Mouse (Mus musculus) right cerebral cortex, postnatal 10 days (tissue): ENCODE measurements around the gene Slc52a3.
A peak's percentile ranks its signal among the peaks of the same experiment; 100 is the strongest.

Experiments
- DNase-seq, 2 experiments: peaks; one replicate each; pipeline ENCODE4 v3.0.0; 2021; ENCODE audit warnings: low spot score in 2 of 2

The Slc52a3 gene

GRCm38 (mm10) chr2:152048003-152048980 is 52.0 kb downstream of the Slc52a3 start:
- peak in 1 of 2 experiments; percentile 34 for DNase-seq

DNA sequence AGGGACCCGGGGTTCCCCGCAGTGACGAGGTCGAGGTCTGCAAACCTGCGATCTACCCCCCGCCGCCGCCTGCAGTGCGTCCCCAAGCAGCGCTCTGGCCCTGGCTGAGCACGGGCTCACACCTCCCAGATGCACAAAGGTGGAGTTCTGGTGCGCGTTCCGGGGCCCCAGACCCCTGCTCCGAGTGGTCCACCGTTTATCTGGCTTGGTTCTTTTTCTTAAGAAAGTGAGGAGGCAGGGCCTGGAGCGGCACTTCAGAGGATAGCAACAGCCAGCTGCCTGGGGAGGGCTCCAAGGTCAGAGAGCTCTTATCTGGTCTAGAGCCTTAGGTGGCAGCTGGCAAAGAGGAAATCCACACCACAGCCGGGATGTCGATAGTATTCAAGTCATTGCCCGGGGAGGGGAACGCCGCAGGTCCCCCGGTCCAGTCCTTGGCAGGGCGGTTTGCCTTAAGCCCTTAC is 52.7 kb downstream of the Slc52a3 start:
- no peak for DNase-seq

DNA sequence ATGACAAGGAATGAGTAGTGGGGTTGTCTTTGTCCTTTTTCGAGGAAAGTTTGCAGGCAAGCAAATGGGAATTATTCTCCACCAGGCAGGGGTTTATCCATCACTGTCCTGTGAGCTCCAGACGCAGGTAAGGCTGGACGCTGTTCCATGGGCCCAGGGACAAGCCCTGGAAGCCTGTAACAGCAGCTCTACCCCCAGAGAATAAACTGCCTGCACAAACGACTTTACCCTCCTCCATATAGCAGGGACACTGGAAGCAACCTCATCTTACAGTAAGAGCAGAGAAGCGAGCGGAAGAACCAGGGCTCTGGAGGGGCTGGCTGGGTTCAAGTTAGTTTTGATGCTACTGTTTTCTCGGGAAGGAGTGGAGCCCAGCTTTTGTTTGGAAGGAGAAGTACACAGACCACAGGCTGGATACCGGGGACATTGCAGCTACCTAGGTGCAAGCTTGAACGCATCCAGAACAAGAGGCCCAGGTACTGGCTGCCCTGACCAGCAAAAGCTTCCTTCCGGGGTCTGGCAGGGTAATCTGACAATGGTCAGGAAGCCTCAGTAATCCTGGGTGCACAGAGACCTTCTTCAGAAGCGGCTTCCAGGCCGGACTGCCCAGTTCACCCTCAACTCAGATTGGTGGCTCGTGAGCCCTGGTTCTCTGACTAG is 53.4 kb downstream of the Slc52a3 start:
- no peak for DNase-seq

DNA sequence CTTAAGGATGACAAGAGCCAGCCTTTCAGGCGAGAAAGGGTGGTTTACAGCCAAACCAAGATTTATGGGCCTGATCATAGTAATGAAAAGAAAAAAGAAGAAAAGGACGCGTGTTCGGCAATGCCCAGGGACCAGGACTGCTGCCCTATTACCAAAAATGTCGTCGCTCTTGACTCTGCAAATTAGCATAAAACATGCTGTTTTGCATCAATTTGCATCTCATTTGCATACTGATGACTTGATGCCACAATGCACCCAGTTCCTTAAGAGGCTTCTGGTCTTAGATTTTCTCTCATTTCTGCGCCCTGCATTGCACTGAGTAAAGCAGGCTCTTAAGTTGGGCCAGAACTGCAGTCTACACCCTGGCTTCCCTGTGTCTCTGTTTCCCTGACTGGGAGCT is 54.0 kb downstream of the Slc52a3 start:
- no peak for DNase-seq

DNA sequence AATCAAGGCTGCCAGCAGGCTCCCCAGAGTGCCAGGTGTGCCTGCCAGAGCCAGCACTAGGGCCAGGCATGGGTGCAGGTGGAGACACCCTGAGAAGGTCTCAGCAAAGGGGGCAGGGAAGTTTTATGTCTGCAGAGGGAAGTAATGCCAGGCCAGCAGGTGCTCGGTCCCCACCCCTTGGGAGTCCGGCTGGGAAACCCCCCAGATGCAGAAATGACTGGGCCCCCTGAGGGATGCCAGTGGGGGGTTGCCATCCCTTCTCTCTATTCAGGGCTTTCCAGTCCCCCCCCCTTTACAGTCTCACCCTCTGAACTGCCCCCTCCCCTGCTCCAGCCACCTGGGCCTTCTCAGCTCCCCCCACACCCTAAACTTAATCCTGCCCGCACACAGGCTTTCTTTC is 55.7 kb downstream of the Slc52a3 start:
- no peak for DNase-seq

GRCm38 (mm10) chr2:152055406-152055805 is 59.1 kb downstream of the Slc52a3 start:
- no peak for DNase-seq

DNA sequence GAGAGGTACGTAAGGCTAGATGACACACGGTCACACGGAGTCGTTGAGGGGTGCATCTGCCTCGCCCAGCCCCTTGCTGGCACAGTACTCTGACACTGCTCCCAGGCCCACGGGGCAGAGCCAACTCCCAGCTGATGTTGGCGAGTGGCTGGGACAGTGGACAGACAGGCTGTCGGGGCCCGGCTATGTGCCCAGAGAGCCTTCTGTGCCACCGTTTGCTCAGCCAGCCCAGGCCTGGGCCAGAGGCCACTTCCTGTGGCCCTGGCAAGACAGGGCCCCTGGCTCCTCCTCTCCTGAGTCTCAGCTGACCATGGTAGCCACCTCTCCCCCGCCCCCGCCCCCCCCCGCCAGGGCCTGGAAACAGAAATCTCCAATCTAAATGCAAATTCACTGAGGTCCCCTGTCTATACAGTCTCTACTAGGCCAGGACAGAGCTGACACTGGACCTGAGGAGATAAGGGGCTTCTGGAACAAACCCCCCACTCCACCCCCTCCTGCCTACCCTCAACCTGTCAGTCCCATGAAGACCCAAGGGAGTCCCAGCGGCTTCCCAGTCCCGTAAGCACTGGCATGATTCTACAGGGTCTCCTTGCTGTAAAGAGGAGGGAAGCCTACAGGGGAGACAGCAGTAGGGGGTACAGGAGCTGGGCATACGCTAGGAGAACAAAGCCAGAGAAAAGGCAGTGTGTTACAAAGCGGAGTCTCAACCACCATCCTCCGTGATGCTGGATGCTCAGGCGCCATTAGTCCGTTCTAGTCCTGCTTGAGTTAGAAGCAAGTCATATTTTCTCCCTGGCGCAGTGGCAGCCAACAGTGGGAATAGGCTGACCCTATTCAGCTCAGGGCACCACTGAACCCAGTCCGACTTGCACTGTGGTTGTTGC is 60.3 kb downstream of the Slc52a3 start:
- peak; percentile 61 to 68 for DNase-seq

- no peak for DNase-seq
These were observed 60.9 kb downstream of the Slc52a3 start for GRCm38 (mm10) chr2:152057252-152057563.
